Mouse (Mus musculus) midbrain, postnatal 0 days (tissue): ENCODE measurements around the gene Gm20388. TPM values are rescaled to one million over a fixed set of nuclear protein-coding genes. Genes with fewer than 3 reads are reported as not detected.

ENCODE experiments used
- ATAC-seq: fragments of 200-750 bp; cut with Nextera tagmentation; 2 replicates; pipeline ENCODE4 v1.8.0; 2017; ENCODE audit warnings: moderate number of reproducible peaks, mild to moderate bottlenecking, moderate TSS enrichment, moderate library complexity; ENCODE audit not compliant: low FRiP score
- DNase-seq: peaks from one replicate; pipeline ENCODE4 v3.0.0-alpha.2; 2015; ENCODE audit warnings: low spot score
- H3K27ac ChIP-seq: fragments of 300-500 bp; sonication (generic); 2 replicates; pipeline ENCODE4 v1.5.1; 2014; ENCODE audit warnings: low read depth, mild to moderate bottlenecking, low read length, mixed read lengths
- H3K27me3 ChIP-seq: fragments of 300-500 bp; sonication (generic); 2 replicates; pipeline ENCODE4 v1.6.1; 2014; ENCODE audit warnings: low read length, control low read depth, mixed read lengths; ENCODE audit not compliant: insufficient read depth
- H3K36me3 ChIP-seq: fragments of 300-500 bp; sonication (generic); 2 replicates; pipeline ENCODE4 v1.6.1; 2014; ENCODE audit warnings: low read length, control low read depth, mixed read lengths; ENCODE audit not compliant: insufficient read depth
- H3K4me1 ChIP-seq: fragments of 300-500 bp; sonication (generic); 2 replicates; pipeline ENCODE4 v1.6.1; 2014; ENCODE audit warnings: mild to moderate bottlenecking, control low read depth, antibody characterized with exemption, low read length, mixed read lengths; ENCODE audit not compliant: insufficient read depth
- H3K4me2 ChIP-seq: fragments of 300-500 bp; sonication (generic); 2 replicates; pipeline ENCODE4 v1.6.1; 2014; ENCODE audit warnings: low read depth, mild to moderate bottlenecking, low read length, mixed read lengths; ENCODE audit not compliant: poor library complexity, severe bottlenecking
- H3K4me3 ChIP-seq: fragments of 300-500 bp; sonication (generic); 2 replicates; pipeline ENCODE4 v1.5.1; 2014; ENCODE audit warnings: low read depth, mild to moderate bottlenecking, low read length, moderate library complexity
- H3K9ac ChIP-seq: fragments of 300-500 bp; sonication (generic); replicated peaks from 2 replicates; pipeline ENCODE4 v1.6.1; 2014; ENCODE audit warnings: mild to moderate bottlenecking, low read length, moderate library complexity, mixed read lengths; ENCODE audit not compliant: poor library complexity, severe bottlenecking
- H3K9me3 ChIP-seq: fragments of 300-500 bp; sonication (generic); 2 replicates; pipeline ENCODE4 v1.6.1; 2016; ENCODE audit warnings: low read length, control low read depth
- CTCF ChIP-seq: IDR thresholded peaks from 2 replicates; pipeline ENCODE4 v1.5.1; 2016; ENCODE audit warnings: antibody characterized with exemption, mild to moderate bottlenecking
- WGBS: fragments of 180-500 bp; shearing (Covaris S2); extraction: QIAGEN DNeasy Blood & Tissue Kit; methylation state at CpG from one replicate; pipeline ENCODE4 v1.1.7; 2014; 5-methylcytosine and 5-hydroxymethylcytosine counted together
- polyA plus RNA-seq: library from polyadenylated mRNA; unstranded; fragments of >200 nt; fragmentation: Nextera tagmentation; extraction: Ambion mirVana; gene quantifications from 2 replicates; pipeline ENCODE4 v1.2.1, GENCODE M21; 2015
- total RNA-seq: library from RNA; depleted of rRNA; stranded (reverse); fragments of >200 nt; gene quantifications from 2 replicates; pipeline ENCODE4 v1.2.3, GENCODE M21; 2014

Gm20388 gene
- total and polyA plus RNA-seq, 2 experiments from 2014 or later, result 74.2 TPM; not detected in 1

GRCm38 (mm10) chr8:120302941-120303675 lies 392.5 kb downstream of the Gm20388 start:
- H3K27me3 ChIP-seq, result no peaks in the 10 kb centered on the region
- H3K9me3 ChIP-seq, result no peaks in the 10 kb centered on the region
- H3K27ac ChIP-seq, result no peak overlapping the region
- DNase-seq (no peak), ATAC-seq (no peak)
- no peaks in the 10 kb centered on the region for H3K36me3 ChIP-seq
- H3K9ac ChIP-seq, result no peak overlapping the region
- peaks cover 30% of the 10 kb centered on the region for H3K4me1 ChIP-seq
- WGBS, result 76% methylated on average over 11 of the region's 11 CpGs
- H3K4me2 ChIP-seq, result no peak overlapping the region
- no peak overlapping the region for H3K4me3 ChIP-seq
- no peak for TF ChIP-seq CTCF

GRCm38 (mm10) chr8:120304097-120304496 lies 393.5 kb downstream of the Gm20388 start:
- Histone ChIP-seq H3K9ac (0 out of 2 replicates have a peak overlapping the region, but pooled peaks have one; percentile 29), H3K4me2 (no peak overlapping the region), H3K27me3 (no peaks in the 10 kb centered on the region), H3K4me3 (no peak overlapping the region), H3K27ac (no peak overlapping the region), H3K36me3 (no peaks in the 10 kb centered on the region), H3K4me1 (peaks cover 26% of the 10 kb centered on the region), H3K9me3 (no peaks in the 10 kb centered on the region)
- peak; percentile 71 for DNase-seq
- no peak for ATAC-seq
- 42% methylated on average over 9 of the region's 9 CpGs for WGBS
- TF ChIP-seq CTCF, result no peak

GRCm38 (mm10) chr8:120305800-120306385 lies 395.3 kb downstream of the Gm20388 start:
- ATAC-seq, result no peak

DNA sequence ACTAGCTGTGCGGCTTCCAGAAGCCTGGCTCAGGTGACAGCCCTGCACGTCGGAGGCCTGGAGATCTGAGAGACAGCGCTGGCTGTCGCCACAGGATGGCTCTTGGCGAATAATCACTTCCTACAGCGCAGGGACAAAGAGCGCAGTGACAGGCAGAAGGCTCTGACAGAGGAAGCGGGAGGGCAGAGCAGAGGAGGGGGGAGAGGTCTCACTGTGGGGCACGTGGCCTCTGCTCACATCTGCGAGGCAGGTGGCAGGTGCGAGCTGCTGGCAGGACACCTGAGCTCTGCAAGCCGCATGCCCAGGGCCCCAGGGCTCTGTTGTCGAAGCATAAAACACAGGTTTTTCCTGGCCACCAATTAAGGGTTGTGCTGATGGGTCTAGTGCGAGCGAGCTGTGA lies 396.5 kb downstream of the Gm20388 start:
- H3K4me2 ChIP-seq, result no peak overlapping the region

More at GRCm38 (mm10) chr8:120305800-120306385, 395.3 kb downstream of the Gm20388 start:
- H3K27me3 ChIP-seq, result no peaks in the 10 kb centered on the region
- no peak overlapping the region for H3K4me2 ChIP-seq
- whole genome bisulfite sequencing, result 74% methylated on average over 10 of the region's 10 CpGs
- TF ChIP-seq CTCF, result no peak
- no peak overlapping the region for H3K4me3 ChIP-seq
- H3K27ac ChIP-seq, result no peak overlapping the region
- no peaks in the 10 kb centered on the region for H3K9me3 ChIP-seq
- no peaks in the 10 kb centered on the region for H3K36me3 ChIP-seq
- no peak for DNase-seq
- H3K9ac ChIP-seq, result no peak overlapping the region
- peaks cover 19% of the 10 kb centered on the region for H3K4me1 ChIP-seq

GRCm38 (mm10) chr8:120307528-120307927 lies 396.9 kb downstream of the Gm20388 start:
- Histone ChIP-seq H3K36me3 (no peaks in the 10 kb centered on the region), H3K4me3 (no peak overlapping the region), H3K27me3 (no peaks in the 10 kb centered on the region; the same call in 1 of the 2 replicates), H3K4me1 (peaks cover 19% of the 10 kb centered on the region), H3K9me3 (no peaks in the 10 kb centered on the region), H3K27ac (peak overlapping the region; percentile 55), H3K9ac (no peak overlapping the region), H3K4me2 (no peak overlapping the region)
- TF ChIP-seq CTCF, result no peak
- ATAC-seq (peak; percentile 28; the same call in 1 of the 2 replicates), DNase-seq (no peak)
- 36% methylated on average over 11 of the region's 11 CpGs for WGBS

More for the DNA sequence above, 396.5 kb downstream of the Gm20388 start:
- H3K9ac ChIP-seq, result no peak overlapping the region
- peak; percentile 35; the same call in 1 of the 2 replicates for TF ChIP-seq CTCF
- no peak overlapping the region for H3K4me3 ChIP-seq
- WGBS, result 8% methylated on average over 16 of the region's 16 CpGs
- H3K27me3 ChIP-seq, result no peaks in the 10 kb centered on the region
- DNase-seq (peak; percentile 83), ATAC-seq (peak; percentile 60)
- no peaks in the 10 kb centered on the region for H3K36me3 ChIP-seq
- peaks cover 19% of the 10 kb centered on the region for H3K4me1 ChIP-seq
- H3K9me3 ChIP-seq, result no peaks in the 10 kb centered on the region
- H3K27ac ChIP-seq, result peak overlapping the region; percentile 55; the same call in 1 of the 2 replicates

GRCm38 (mm10) chr8:120308131-120308530 lies 397.5 kb downstream of the Gm20388 start:
- peaks cover 19% of the 10 kb centered on the region for H3K4me1 ChIP-seq
- H3K27ac ChIP-seq, result peak overlapping the region; percentile 55
- no peak overlapping the region for H3K4me2 ChIP-seq
- no peak for TF ChIP-seq CTCF
- H3K9me3 ChIP-seq, result no peaks in the 10 kb centered on the region
- DNase-seq, result no peak
- H3K9ac ChIP-seq, result 0 out of 2 replicates have a peak overlapping the region, but pooled peaks have one; percentile 1
- H3K4me3 ChIP-seq, result no peak overlapping the region
- H3K27me3 ChIP-seq, result no peaks in the 10 kb centered on the region; the same call in 1 of the 2 replicates
- no peaks in the 10 kb centered on the region for H3K36me3 ChIP-seq
- WGBS, result 37% methylated on average over 8 of the region's 8 CpGs
- no peak for ATAC-seq
